ENCODE assay signal across 24 mouse cellular contexts in the genomic region with DNA sequence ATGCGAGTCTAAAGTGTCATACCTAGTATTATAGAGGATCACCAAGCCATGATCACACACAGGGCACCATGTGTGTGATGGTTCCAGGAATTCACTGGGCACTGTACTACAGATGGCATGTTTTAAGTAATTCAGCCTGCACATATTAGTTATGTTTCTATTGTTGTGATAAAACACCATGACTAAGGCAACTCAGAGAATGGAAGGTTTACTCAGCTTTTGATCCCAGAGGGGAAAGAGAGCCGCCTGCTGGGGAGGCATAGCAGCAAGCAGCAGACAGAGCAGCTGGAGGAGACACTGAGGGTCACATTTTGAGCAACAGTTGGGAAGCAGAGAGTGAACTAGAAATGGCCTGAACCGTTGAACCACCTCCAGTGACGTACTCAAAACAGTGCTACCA.
DNase-seq lines count a peak whose midpoint lies in the region; ATAC-seq and TF ChIP-seq lines count a peak whose summit lies in the region.
"Had no signal": no experiment of that assay in that cellular context is flagged by ENCODE, and none has a peak within 500 bp of the region (broad histone marks: within the 10 kb centered on the region; RNA-seq: fewer than 3 reads in every experiment).

No protein-coding gene starts in this region.

- no peaks in the 10 kb centered on the region for H3K9me3 ChIP-seq in kidney, postnatal 0 days (replicated peaks; ENCODE audit: low read length)
- H3K9me3 ChIP-seq in lung, embryonic 14.5 days (ENCODE audit: low read depth, low read length) = no peaks in the 10 kb centered on the region
- no peaks in the 10 kb centered on the region for H3K9me3 ChIP-seq in CH12.LX (replicated peaks; ENCODE audit: low read length)
- H3K9me3 ChIP-seq in neural tube, embryonic 15.5 days (replicated peaks) = no peaks in the 10 kb centered on the region
- H3K9me3 ChIP-seq: forebrain, embryonic 10.5 days; heart, embryonic 15.5 days; hindbrain, embryonic 10.5 days; limb, embryonic 15.5 days; midbrain, embryonic 12.5 days had no signal

- no peak overlapping the region for H3K4me2 ChIP-seq in kidney, postnatal 0 days (ENCODE audit: low read length)
- no peak overlapping the region for H3K4me2 ChIP-seq in lung, embryonic 14.5 days
- H3K4me2 ChIP-seq in CH12.LX (ENCODE audit: insufficient read depth, low read depth, poor library complexity, severe bottlenecking) = no peak overlapping the region
- no peak overlapping the region for H3K4me2 ChIP-seq in neural tube, embryonic 15.5 days
- H3K4me2 ChIP-seq: heart, embryonic 15.5 days; limb, embryonic 15.5 days; midbrain, embryonic 12.5 days had no signal

- no peaks in the 10 kb centered on the region for H3K4me1 ChIP-seq in kidney, postnatal 0 days (replicated peaks; ENCODE audit: insufficient read depth, low read length)
- no peaks in the 10 kb centered on the region for H3K4me1 ChIP-seq in lung, embryonic 14.5 days (ENCODE audit: insufficient read depth)
- H3K4me1 ChIP-seq in CH12.LX (ENCODE audit: control insufficient read depth in 1 of 2, insufficient read depth in 2 of 2) = no peaks in the 10 kb centered on the region
- H3K4me1 ChIP-seq in neural tube, embryonic 15.5 days = no peaks in the 10 kb centered on the region
- H3K4me1 ChIP-seq: forebrain, embryonic 10.5 days; heart, embryonic 15.5 days; hindbrain, embryonic 10.5 days; limb, embryonic 15.5 days; midbrain, embryonic 12.5 days had no signal

- TF ChIP-seq RAD21 in CH12.LX (IDR thresholded peaks at IDR 0.05; ENCODE audit: low read depth, low read length) = peak; percentile 5; the same call in 1 of the 2 replicates

- H3K36me3 ChIP-seq in kidney, postnatal 0 days (ENCODE audit: insufficient read depth, low read length) = no peaks in the 10 kb centered on the region
- H3K36me3 ChIP-seq in lung, embryonic 14.5 days (ENCODE audit: insufficient read depth) = no peaks in the 10 kb centered on the region
- H3K36me3 ChIP-seq in CH12.LX (replicated peaks in 1 of 2; ENCODE audit: control insufficient read depth in 1 of 2, insufficient read depth in 1 of 2, low read length in 1 of 2) = no peaks in the 10 kb centered on the region
- H3K36me3 ChIP-seq in neural tube, embryonic 15.5 days = no peaks in the 10 kb centered on the region
- H3K36me3 ChIP-seq: forebrain, embryonic 10.5 days; heart, embryonic 15.5 days; hindbrain, embryonic 10.5 days; limb, embryonic 15.5 days; midbrain, embryonic 12.5 days had no signal

- no peak overlapping the region for H3K9ac ChIP-seq in kidney, postnatal 0 days (ENCODE audit: low read depth, low read length)
- no peak overlapping the region for H3K9ac ChIP-seq in lung, embryonic 14.5 days
- no peak overlapping the region for H3K9ac ChIP-seq in CH12.LX (ENCODE audit: insufficient read depth, low read depth)
- H3K9ac ChIP-seq in neural tube, embryonic 15.5 days (replicated peaks) = no peak overlapping the region
- H3K9ac ChIP-seq: heart, embryonic 15.5 days; limb, embryonic 15.5 days; midbrain, embryonic 12.5 days had no signal

- WGBS in kidney, postnatal 0 days = 63% methylated on average over 4 of the region's 4 CpGs
- 57% methylated on average over 4 of the region's 4 CpGs for WGBS in lung, embryonic 14.5 days
- 66% methylated on average over 4 of the region's 4 CpGs for WGBS in neural tube, embryonic 15.5 days

- no peak for TF ChIP-seq EP300 in CH12.LX (IDR thresholded peaks at IDR 0.05; ENCODE audit: low read length)

- dilution Hi-C loops in CH12.LX (cut with MboI; ENCODE audit: extremely low pct_ligation_motif_present, extremely low pct_unique_long_range_greater_than_20kb, low sequenced_read_pairs) = no loop called here

- peak; percentile 9 for DNase-seq in adrenal gland, postnatal 14 days
- DNase-seq in adrenal gland, postnatal 4 days (ENCODE audit: low spot score in 2 of 2) = no peak
- no peak for DNase-seq in kidney, postnatal 0 days (ENCODE audit: low spot score)
- DNase-seq in kidney, adult 18-20 months = no peak
- DNase-seq in lung, embryonic 14.5 days = peak; percentile 19
- DNase-seq in lung, postnatal 25 days (ENCODE audit: low spot score) = no peak
- no peak for DNase-seq in CH12.LX (ENCODE audit: extremely low read depth)
- DNase-seq: adrenal gland, adult 2 months; cerebellum, adult 18-20 months; cerebellum, postnatal 14 days; gastrocnemius, postnatal 25 days; heart, adult 18-20 months; kidney, adult 8-10 months; left cerebral cortex, postnatal 4 days; lung, adult 18-20 months; right cerebral cortex, postnatal 14 days had no signal

- no peaks in the 10 kb centered on the region for H3K27me3 ChIP-seq in kidney, postnatal 0 days (ENCODE audit: insufficient read depth, low read length)
- H3K27me3 ChIP-seq in lung, embryonic 14.5 days (ENCODE audit: insufficient read depth, low read length) = no peaks in the 10 kb centered on the region
- peaks cover 68% of the 10 kb centered on the region for H3K27me3 ChIP-seq in CH12.LX (replicated peaks)
- H3K27me3 ChIP-seq in neural tube, embryonic 15.5 days (replicated peaks) = no peaks in the 10 kb centered on the region
- H3K27me3 ChIP-seq: heart, embryonic 15.5 days; midbrain, embryonic 12.5 days had no signal

- in situ Hi-C loops in CH12.LX (cut with MboI; ENCODE audit: low pct_ligation_motif_present, low pct_unique_long_range_greater_than_20kb, low sequenced_read_pairs) = no loop called here

- TF ChIP-seq POLR2A in CH12.LX (IDR thresholded peaks at IDR 0.05; ENCODE audit: low read depth, low read length) = no peak

- H3K27ac ChIP-seq in kidney, postnatal 0 days = no peak overlapping the region
- no peak overlapping the region for H3K27ac ChIP-seq in lung, embryonic 14.5 days (ENCODE audit: low read depth)
- H3K27ac ChIP-seq in CH12.LX (ENCODE audit: insufficient read depth, low read depth) = no peak overlapping the region
- H3K27ac ChIP-seq in neural tube, embryonic 15.5 days (replicated peaks) = no peak overlapping the region
- H3K27ac ChIP-seq: forebrain, embryonic 10.5 days; heart, embryonic 15.5 days; hindbrain, embryonic 10.5 days; limb, embryonic 15.5 days; midbrain, embryonic 12.5 days had no signal

- no peak overlapping the region for H3K4me3 ChIP-seq in kidney, postnatal 0 days (replicated peaks; ENCODE audit: low read depth, low read length)
- H3K4me3 ChIP-seq in lung, embryonic 14.5 days (ENCODE audit: low read depth, low read length) = no peak overlapping the region
- H3K4me3 ChIP-seq in CH12.LX (replicated peaks in 1 of 3; ENCODE audit: low read depth in 2 of 3, low read length in 2 of 3, poor library complexity in 1 of 3) = no peak overlapping the region
- H3K4me3 ChIP-seq in neural tube, embryonic 15.5 days (replicated peaks) = no peak overlapping the region
- H3K4me3 ChIP-seq: forebrain, embryonic 10.5 days; heart, embryonic 15.5 days; hindbrain, embryonic 10.5 days; limb, embryonic 15.5 days; midbrain, embryonic 12.5 days had no signal

- no peak for ATAC-seq in kidney, postnatal 0 days (replicated peaks; ENCODE audit: low FRiP score, low read depth)
- no peak for ATAC-seq in lung, embryonic 14.5 days (ENCODE audit: insufficient read depth)
- ATAC-seq in neural tube, embryonic 15.5 days (ENCODE audit: low FRiP score) = no peak
- ATAC-seq: CD4-positive, CD25-positive, alpha-beta regulatory T cell, adult 4 months; forebrain, embryonic 16.5 days had no signal

- H3K79me2 ChIP-seq in CH12.LX (replicated peaks; ENCODE audit: control insufficient read depth, extremely low read depth, insufficient read depth, poor library complexity, severe bottlenecking) = no peaks in the 10 kb centered on the region

- peak; percentile 48; the same call in 1 of the 2 replicates for TF ChIP-seq CTCF in kidney, postnatal 0 days (IDR thresholded peaks at IDR 0.05; ENCODE audit: low read depth)
- peak; percentile 36; the same call in 1 of the 2 replicates for TF ChIP-seq CTCF in lung, embryonic 14.5 days (IDR thresholded peaks at IDR 0.05; ENCODE audit: low read depth)
- peak in 1 of 2 experiments; percentile 33; a peak in 2 of 4 replicates for TF ChIP-seq CTCF in CH12.LX (conservative IDR thresholded peaks at IDR 0.05 in 1 of 2, IDR thresholded peaks at IDR 0.05 in 1 of 2; ENCODE audit: low read depth in 2 of 2, low read length in 2 of 2)

TF ChIP-seq in CH12.LX, 34 proteins besides CTCF, POLR2A, EP300 and RAD21:
- TF ChIP-seq ZKSCAN1 (IDR thresholded peaks at IDR 0.05; ENCODE audit: borderline replicate concordance, low read depth, low read length) (no peak), UBTF (IDR thresholded peaks at IDR 0.05; ENCODE audit: low read depth, low read length) (no peak), PAX5 (IDR thresholded peaks at IDR 0.05; ENCODE audit: low read length) (no peak), POLR2AphosphoS2 (IDR thresholded peaks at IDR 0.05; ENCODE audit: low read depth, low read length) (no peak), SMC3 (IDR thresholded peaks at IDR 0.05; ENCODE audit: low read depth, low read length) (peak; percentile 30; the same call in 1 of the 2 replicates), ETS1 (conservative IDR thresholded peaks at IDR 0.05; ENCODE audit: low read depth, low read length) (no peak), MAFK (IDR thresholded peaks at IDR 0.05; ENCODE audit: insufficient replicate concordance, low read length) (no peak), ZNF384 (IDR thresholded peaks at IDR 0.05; ENCODE audit: low read depth, low read length) (no peak)

Comparison
In these comparisons a context has a peak if more than half of its experiments do, and no peak if none do; other contexts are left out.
1. DNase-seq: peak in adrenal gland, postnatal 14 days (single experiment) and lung, embryonic 14.5 days (single experiment); none in adrenal gland, postnatal 4 days (0 of 2), kidney, postnatal 0 days (single experiment), kidney, adult 18-20 months (single experiment), lung, postnatal 25 days (single experiment) and CH12.LX (single experiment).